Mouse (Mus musculus) fibroblast of lung, adult 2 months (primary cell): ENCODE data around the gene Hist1h3g.
"Not testable (repeated sequence)": the region's sequence is repeated elsewhere in the genome, so short reads cannot be mapped to it uniquely, and the experiment has no call there.

Experiments used
- DNase-seq: peaks from one replicate; pipeline ENCODE4 v3.0.0-alpha.2; 2011; ENCODE audit warnings: low read depth

Hist1h3g gene

DNA sequence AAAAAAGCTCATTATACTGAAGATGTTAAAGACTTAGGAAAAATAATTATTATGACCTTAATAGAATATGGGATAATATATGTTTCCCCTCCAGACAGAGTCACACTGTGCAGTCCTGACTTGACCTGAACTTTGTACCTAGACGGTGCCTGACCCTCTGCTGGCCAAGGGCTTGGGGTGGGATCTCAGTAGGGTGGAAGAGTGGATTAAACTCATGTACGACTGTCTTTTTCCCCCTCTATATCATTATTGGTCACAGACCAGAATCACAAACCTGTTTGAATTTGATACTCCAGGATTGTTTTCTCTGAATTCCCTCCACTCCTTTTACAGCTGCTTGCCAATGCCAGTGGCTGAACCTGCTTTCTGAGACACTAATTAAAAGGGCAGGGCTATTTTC lies 25.5 kb downstream of the Hist1h3g start:
- not testable (repeated sequence) for DNase-seq

DNA sequence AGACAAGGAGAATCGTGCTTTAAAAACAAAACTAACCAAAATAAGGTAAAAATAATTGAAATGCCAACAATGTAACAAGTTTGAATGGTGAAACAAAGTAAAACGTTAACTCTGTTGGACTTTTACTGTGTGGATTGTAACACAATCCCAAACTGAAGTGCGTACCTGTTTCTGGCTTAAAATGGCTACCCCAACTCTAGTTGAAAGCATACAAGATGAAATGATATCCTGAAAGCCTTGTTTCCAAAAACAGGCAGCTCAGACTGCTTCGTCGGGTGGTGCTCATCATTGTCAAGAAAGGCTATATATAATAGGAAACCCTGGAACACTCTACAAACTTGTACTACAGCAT lies 26.3 kb downstream of the Hist1h3g start:
- DNase-seq = not testable (repeated sequence)

DNA sequence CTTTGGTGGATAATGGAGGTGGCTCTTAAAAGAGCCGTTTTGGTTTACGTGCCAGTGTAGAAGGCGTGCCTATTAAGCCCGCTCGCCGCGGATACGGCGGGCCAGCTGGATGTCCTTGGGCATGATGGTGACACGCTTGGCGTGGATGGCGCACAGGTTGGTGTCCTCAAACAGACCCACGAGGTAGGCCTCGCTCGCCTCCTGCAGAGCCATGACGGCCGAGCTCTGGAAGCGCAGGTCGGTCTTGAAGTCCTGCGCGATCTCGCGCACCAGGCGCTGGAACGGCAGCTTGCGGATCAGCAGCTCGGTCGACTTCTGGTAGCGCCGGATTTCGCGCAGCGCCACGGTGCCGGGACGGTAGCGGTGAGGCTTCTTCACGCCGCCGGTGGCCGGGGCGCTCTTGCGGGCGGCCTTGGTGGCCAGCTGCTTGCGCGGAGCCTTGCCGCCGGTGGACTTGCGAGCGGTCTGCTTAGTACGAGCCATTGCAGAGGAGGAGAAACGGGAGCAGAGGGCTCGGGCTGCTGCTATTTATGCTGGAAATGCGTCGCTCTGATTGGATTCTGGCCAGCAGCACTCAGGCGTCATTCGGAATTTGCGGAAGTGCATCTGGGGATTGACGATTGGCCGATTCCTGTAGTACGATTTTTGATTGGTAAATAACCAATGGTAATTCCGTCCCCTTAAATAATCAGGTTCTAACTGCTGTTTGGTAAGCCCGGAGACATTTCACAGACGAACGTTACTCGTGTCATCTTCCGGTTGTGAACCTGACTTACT lies 26.8 kb downstream of the Hist1h3g start, which contains the start of gene Hist1h3e:
TSS of gene Hist1h3e (minus strand) at position 487 of the 777 bp plus-strand sequence.
- DNase-seq = peak; percentile 94

DNA sequence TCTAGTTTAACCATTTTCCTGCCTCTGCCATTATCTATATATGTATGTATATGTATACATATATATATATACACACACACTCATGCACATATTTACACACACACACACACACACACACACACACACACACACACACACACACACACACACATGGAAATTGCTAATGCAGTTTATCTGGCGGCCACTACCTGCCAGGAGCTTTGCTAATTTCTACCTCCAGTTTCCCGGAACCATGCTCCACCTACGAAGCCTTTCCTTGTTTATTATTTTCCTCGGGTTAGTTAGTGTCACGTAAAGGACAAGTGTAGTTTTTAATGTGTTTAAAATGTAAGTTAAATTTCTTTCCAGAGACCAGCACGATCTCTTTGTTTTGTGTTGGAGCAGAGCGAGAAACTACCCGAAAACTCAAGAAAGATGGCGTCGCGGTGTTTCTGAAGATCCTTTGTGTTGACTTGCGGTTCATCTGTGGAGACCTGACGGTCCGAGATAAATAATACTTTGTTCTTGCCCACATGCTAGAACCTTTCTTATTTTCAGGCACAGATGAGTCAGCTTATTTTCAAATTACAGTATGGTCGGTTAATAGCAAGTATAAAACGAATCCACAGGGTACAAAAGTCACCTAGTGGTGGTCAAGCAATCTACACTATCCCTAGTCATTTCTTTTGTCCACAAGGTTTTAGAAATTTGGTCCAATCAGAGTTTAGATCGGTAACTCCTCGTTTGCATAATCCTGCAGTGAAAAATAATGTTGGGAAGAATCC lies 27.7 kb downstream of the Hist1h3g start:
- no peak for DNase-seq

- DNase-seq = no peak
Observed at GRCm38 (mm10) chr13:23564482-23564881, 29.3 kb downstream of the Hist1h3g start.

- not testable (repeated sequence) for DNase-seq
Observed at GRCm38 (mm10) chr13:23570261-23571021, 35.2 kb downstream of the Hist1h3g start.

DNA sequence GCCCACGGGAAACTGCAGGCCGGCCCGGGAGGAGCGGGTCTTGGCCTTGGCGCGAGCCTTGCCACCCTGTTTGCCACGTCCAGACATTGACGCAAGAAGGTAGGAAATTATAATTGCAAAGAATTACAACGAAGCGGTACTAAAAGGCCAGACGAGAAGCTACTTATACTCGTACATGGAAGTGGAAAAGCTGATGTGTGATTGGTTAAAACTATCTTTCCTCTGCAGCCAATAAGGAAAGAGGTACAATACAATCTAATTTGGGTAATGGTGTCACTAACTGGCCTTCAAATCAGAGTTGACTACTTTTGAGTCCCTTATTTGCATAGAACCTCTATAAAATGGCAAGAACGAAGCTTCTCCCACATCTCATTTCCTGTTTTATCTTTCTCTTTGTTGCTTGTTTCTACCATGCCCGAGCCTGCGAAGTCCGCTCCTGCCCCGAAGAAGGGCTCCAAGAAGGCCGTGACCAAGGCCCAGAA lies 35.8 kb downstream of the Hist1h3g start, which contains the start of the genes Hist1h2ae and Hist1h2bg:
TSS of gene Hist1h2ae (minus strand) at position 199 of the 482 bp plus-strand sequence.
TSS of gene Hist1h2bg (plus strand) at position 375 of the 482 bp plus-strand sequence.
- peak; percentile 89 for DNase-seq

GRCm38 (mm10) chr13:23571504-23572217 lies 36.4 kb downstream of the Hist1h3g start:
- not testable (repeated sequence) for DNase-seq

DNA sequence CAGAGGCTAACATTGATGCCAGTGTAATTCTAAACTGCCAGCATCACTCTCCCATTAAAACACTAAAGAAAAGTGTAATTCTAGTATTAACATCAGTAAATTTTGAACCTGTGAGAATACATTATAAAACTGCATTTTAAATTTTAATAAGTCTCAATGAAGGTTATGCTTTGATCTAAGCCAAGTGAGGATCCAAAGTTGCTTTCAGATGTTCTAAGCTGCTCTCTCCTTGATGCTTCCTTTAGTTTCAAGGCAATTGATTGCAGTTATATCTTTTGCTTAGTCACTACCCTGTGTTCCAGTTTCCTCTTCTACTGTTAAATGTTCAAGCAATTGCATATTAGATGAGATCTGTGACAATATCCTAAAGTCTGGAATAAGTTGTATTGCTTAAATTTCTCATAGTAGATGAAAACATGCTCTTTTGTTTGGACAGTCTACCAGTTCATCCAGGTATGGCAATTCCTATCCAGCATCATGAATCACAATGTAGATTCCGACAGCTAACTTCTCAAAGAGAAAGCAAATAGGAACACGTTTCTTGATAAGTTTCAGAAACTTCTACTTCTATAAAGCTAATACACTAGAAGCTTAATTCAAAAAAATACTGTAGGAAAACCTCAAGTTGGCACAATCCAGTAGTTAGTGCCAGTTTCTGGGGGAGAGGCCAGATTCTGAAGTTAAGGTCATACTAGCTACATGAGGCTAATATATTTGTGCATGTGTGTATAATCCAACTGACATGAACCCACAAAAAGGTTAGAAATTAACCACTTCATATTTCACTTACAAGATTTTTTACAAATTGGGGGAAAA lies 37.2 kb downstream of the Hist1h3g start:
- DNase-seq = no peak

GRCm38 (mm10) chr13:23573034-23573897 lies 38.0 kb downstream of the Hist1h3g start:
- not testable (repeated sequence) for DNase-seq

- peak; percentile 95 for DNase-seq
Observed at GRCm38 (mm10) chr13:23573898-23574524, 38.8 kb downstream of the Hist1h3g start, which contains the start of the genes Hist1h2bf and Hist1h2ad. Hist1h2bf (minus strand) TSS chr13:23574196. Hist1h2ad (plus strand) TSS chr13:23574381.

GRCm38 (mm10) chr13:23574546-23575170 lies 39.4 kb downstream of the Hist1h3g start:
- DNase-seq = not testable (repeated sequence)

DNA sequence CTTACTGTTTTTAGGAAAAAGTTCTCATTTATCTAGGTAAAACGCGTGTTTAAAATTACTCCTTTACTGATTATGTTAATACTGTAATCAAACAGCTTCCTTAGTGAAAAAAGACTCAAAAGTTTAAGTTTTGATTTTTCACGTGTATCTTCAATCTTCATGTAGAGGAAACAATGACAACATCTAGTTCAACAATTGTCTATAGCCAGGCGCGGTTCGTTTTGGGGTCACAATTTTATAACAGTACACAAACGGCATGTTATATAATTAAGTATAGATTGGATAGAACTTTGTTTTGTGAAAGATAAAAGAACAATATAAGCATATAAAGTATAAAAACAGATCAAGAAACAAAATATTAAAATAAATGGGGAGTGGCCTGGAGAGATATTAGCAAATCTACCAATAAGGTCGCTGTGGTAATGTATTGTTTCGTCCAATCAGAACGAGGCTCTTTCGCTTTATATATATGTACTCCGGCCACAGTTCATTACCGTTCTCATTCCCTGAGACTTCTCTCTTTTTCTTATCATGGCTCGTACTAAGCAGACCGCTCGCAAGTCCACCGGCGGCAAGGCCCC lies 40.1 kb downstream of the Hist1h3g start, which contains the start of gene Hist1h3d:
TSS of gene Hist1h3d (plus strand) at position 493 of the 581 bp plus-strand sequence.
- DNase-seq = no peak

- not testable (repeated sequence) for DNase-seq
Observed at GRCm38 (mm10) chr13:23575864-23576313, 40.7 kb downstream of the Hist1h3g start.

GRCm38 (mm10) chr13:23576351-23576881 lies 41.2 kb downstream of the Hist1h3g start:
- DNase-seq = no peak

- DNase-seq = no peak
Observed at GRCm38 (mm10) chr13:23576906-23577639, 41.9 kb downstream of the Hist1h3g start.

- no peak for DNase-seq
Observed at GRCm38 (mm10) chr13:23577835-23578234, 42.6 kb downstream of the Hist1h3g start.
